Mouse (Mus musculus): ENCODE data around the gene Cenpa.
"Not testable (repeated sequence)": the region's sequence is repeated elsewhere in the genome, so short reads cannot be mapped to it uniquely, and the experiment has no call there.

The Cenpa gene

DNA sequence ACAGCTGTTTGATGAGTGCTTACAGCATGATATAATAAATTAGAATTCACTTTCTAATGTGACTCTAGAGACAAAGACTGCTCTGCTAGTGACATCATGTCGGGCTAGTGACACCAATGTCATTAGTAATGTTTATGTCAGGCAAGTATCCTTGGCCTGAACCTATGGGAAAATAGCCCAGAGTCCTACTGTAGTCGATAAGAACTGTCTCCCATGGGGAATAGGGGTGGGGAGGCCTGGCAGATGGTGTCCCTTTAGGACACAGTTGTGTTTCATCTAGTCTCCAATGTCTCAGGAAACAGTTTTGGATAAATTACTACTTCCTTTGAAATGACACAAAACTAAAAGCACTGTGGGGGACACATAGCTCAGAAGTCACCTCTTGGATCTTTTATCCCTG lies 20.5 kb upstream of the Cenpa start:
- DNase-seq (ENCODE audit: low spot score in 2 of 2): no peak

DNA sequence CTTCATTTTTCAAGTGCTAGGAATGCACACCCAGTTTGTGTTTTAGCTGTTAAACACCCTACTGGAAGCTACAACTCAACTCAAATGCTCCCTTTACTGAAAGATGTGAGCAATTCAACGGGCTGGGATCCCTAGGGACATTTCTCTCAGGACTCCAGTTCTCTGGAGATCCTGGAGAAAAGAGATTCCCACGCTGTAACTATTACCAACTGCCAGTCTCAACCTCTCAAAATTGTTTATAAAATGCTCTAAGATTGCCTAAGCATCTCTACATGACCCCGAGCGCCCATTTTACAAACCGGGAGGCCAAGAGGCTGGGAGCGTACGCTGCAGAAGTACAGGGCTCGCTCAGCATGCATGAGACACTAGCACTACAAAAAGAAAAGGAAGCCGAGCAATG lies 19.2 kb upstream of the Cenpa start:
- DNase-seq (ENCODE audit: low spot score in 2 of 2): no peak

DNA sequence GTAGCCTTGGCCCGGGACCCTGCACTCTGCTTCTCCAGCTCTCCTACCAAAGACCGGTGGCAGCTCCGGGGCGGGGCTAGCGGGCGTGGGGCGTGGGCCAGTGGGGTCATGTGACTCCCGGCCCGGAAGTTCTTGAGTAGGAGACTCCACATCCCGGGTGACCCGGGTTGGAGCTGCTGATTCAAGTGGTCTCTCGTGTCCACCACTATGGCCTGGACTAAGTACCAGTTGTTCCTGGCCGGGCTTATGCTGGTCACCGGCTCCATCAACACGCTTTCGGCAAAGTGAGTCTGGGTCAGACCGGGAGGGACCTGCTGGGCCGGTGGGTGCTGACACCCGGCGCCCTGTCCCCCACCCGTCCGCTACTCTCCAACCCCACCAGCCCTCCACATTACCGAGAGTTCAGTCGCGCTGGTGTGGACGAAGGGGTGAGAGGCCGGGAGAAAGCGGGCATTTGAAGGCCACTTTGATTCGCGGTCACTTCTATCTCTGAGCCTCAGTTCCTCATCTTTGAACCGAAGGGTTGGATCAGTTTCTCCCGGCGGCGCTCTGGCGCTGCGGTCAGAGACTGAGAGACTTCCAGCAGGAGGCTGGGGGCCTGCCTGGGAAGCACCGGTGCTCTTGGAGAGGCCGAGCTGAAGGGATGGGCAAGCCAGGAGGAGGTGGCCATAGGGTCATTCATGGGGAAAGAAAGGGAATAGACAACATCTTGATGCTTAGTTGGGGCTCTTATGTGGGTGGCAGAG lies 18.6 kb upstream of the Cenpa start, which contains the start of gene Slc35f6:
TSS of gene Slc35f6 (plus strand) at position 119 of the 746 bp plus-strand sequence.
- DNase-seq (ENCODE audit: low spot score in 2 of 2): peak; percentile 90 to 96

DNA sequence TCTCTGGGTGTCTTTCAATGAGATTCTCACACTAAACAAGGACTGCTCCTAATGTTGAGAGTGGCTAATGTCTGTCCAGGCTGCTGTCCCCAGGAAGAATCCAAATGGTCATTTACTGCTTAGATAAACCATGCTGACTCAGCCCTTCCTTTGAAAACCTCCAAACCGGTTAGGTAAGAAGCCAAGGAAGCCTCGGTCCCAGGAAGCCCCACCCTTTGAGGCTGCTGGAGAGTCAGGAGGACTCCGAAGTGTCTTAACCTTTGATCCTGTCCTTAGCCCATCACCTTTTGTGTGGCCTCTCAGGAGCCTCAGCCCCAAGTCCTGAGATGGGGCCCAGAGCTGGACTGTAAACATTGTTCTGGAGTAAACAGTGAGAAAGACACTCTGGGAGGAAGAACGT lies 17.0 kb upstream of the Cenpa start:
- no peak for DNase-seq (ENCODE audit: low spot score in 2 of 2)

DNA sequence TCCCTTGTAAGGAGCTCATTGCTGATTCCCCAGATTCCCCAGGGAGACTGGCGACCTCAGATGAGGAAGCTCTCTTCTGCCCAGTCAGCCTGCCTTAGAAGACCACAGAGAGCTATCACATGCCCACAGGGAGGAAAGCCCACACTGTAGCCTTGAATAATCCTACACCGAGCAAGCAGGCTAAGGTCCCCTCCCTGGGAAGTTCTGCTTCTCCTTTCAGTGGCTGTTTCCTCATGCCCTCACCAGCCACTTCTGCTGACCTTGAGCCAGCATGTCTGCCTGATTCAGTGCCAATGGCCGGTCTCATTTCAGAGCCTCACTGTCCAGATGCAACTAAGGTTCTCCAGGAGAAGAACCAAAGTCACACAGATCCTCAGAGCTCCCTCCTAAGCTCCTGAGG lies 15.8 kb upstream of the Cenpa start:
- no peak for DNase-seq (ENCODE audit: low spot score in 2 of 2)

DNA sequence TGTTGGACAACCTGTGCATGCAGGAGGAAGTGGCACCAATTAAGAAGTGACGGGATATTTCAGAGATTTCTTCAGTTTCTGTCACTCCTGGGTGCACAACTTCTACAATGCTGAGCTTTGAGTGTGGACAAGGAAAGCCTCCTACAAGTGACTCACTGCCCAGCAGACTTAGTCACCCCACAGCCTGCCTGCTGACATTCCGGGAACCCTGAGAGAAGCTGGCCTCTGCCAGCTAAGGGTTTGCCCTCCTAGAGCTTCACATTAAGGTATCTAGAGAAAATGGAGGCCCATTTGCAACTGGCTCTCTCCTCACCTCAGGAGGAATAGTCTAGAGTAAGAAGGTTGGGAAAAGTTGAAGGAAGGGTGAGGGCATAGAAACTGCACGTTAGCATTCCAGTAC lies 15.0 kb upstream of the Cenpa start:
- DNase-seq (ENCODE audit: low spot score in 2 of 2): no peak

DNA sequence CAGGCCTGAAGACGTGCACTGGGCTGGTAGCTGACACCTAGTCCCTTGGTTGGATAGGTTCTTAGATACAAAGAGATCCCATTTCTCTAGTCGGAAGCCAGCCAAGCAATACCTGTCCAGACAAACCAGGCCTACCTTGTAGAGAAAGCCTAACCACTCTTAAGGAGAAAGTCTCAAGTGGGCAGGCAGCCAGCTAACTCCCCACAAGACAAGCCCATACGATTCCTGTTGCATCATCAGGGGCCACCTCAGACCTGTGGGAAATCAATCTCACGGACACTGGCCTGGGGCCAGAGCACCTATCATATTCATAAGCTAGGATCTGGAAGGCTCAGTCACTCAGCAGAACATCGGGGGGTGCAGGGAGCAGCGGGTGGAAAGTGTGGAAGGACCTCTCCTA lies 13.3 kb upstream of the Cenpa start:
- no peak for DNase-seq (ENCODE audit: low spot score in 2 of 2)

DNA sequence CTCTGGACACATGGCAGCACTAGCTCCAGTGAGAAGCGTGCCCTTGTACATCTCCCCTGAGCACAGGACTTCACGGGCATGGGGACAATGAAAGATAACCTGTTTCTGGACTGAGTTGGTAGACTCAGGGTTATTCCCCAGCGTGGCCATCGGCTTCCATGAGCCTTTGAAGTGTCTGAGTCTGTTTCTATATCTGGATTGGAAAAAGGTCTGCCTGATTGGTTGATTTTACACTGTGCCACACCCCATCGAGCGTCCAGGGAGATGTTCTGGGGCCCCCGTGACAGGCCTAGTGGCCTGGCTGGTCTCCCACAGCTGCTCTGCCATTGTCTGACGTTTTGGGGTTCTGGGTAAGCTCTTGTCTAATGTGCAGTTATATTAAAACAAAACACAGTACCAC lies 11.5 kb upstream of the Cenpa start:
- no peak for DNase-seq (ENCODE audit: low spot score in 2 of 2)

DNA sequence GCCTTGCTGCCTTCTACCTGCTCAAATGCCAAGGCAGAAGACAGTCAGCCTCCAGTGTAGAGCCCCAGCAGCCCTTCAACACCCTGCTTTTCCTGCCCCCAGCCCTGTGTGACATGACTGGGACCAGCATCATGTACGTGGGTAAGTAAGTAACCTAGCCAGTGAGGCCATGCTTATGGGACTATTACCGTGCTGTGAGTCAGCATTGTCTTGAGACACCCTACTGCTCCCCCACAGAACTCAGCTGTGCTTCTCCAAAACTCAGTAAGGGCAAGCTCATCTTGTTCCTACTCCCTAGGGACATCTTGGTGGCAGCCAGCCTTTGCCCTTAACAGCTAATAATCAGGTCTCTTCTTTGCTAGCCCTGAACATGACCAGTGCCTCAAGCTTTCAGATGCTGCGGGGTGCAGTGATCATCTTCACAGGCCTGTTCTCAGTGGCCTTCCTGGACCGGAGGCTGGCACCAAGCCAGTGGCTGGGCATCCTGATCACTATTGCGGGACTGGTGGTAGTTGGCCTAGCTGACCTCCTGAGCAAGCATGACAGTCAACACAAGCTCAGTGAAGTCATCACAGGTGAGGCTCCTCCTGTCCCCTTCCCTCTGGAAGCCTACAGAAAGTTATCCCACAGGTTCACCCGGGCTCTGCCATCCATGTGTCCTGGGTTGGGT lies 10.9 kb upstream of the Cenpa start:
- peak in 1 of 2 experiments; percentile 59 for DNase-seq (ENCODE audit: low spot score in 2 of 2)

DNA sequence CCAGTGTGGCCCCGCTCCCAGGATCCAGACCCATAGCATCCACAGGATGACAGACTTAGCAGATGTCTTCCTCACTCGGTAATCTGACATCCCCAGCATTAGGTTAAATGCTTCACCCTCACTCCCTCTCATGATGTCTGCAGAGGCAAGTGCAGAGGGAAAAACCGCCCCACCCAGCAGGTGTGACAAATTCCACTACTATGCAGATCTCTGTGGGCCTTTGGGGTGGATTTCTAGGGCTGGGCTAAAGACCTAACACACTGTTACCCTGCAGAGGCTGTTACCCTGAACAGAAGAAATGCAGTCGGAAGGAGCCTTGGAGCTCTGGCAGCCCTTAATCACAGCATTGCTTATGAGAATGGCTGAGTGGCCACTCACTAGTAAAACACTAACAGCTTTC lies 7.5 kb upstream of the Cenpa start:
- no peak for DNase-seq (ENCODE audit: low spot score in 2 of 2)

DNA sequence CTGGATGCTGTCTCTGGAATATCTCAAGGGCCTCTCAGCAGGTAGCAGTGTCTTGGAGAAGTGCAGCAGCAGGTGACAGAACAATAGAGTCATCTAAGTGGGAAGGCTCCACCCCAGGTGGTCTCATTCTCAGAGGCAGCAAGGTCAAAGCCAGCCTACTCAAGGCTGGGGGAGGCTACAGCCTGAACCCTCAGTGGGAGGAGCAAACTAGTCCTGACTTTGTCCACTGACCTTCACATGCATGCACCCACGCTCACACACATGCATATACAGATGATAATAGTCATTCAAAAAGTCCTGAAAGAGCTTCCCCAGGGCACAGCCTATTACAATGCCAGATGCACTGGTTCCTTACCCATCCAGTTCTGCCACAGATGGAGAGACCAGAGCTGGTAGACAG lies 6.3 kb upstream of the Cenpa start:
- DNase-seq (ENCODE audit: low spot score in 2 of 2): no peak

DNA sequence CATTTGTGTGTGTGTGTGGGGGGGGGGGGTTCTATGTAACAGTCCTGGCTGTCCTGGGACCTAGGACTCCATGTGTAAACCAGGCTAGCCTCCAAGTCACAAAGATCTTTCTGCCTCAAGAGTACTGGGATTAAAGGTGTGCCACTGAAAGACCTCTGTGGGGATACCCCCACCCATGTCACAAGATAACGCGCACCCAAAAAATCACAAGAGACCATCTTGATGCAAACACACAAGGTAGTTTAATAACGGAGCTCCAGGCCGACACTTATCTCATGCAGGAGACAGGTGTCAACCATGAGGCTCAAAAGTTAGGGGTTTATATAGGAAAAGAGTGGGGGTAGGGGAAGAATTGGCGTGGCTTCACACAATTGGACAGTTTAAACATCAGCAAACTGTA lies 5.8 kb upstream of the Cenpa start:
- no peak for DNase-seq (ENCODE audit: low spot score in 2 of 2)

DNA sequence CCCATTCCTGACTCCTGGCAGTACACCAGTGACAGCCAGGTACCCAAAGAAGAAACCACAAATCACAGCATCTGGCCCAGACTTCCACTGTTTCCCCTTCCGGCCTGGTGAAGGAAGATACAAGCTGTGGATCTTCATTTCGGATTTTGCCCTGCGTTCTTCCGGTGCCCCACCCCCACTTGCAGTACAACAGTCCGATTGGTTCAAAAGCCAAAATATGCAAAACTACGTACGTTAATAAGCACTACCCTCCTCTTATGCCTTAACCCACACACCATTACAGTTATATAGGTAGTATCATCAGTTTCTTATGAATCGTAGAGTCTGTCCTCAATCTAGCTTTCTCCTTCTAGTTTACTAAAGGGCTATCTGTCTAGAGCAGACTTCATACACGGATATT lies 1.2 kb upstream of the Cenpa start:
- DNase-seq (ENCODE audit: low spot score in 2 of 2): no peak

DNA sequence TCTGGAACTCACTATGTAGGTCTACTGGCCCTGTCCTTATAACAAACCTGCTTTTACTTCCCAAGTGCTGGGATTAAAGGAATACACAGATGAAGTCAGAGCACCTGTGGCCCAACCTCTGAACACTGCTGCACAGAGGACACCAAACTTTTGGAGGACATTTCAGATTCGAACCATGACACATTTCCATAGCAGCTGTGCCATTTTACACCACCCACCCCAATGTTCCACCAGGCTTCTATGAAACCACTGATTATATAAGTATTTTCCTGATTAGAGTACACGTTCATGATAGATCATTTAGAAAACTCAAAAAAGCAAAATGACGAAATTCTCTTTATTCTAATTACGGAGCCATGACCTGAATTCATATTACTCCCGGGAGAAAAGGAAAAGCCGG lies 609 bp upstream of the Cenpa start:
- no peak for DNase-seq (ENCODE audit: low spot score in 2 of 2)

DNA sequence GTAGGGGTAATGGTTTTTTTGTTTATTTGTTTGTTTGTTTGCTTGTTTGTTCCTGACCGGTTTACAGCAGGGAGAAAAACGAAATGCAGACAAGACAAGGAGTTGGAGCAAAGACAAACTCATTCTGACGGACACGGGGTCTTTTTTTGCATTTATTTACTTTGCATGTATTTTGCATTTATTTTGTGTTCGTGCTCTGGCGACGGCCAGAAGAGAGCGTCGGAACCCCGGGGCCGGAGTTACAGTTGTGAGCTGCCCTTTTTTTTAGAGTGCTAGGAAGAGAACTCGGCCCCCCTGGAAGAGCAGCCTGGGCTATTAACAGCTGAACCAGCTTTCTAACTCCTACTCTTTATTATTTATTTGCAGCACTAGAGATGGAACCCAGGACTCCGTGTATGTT lies 638 bp downstream of the Cenpa start:
- peak in 1 of 2 experiments; percentile 65 for DNase-seq (ENCODE audit: low spot score in 2 of 2)

DNA sequence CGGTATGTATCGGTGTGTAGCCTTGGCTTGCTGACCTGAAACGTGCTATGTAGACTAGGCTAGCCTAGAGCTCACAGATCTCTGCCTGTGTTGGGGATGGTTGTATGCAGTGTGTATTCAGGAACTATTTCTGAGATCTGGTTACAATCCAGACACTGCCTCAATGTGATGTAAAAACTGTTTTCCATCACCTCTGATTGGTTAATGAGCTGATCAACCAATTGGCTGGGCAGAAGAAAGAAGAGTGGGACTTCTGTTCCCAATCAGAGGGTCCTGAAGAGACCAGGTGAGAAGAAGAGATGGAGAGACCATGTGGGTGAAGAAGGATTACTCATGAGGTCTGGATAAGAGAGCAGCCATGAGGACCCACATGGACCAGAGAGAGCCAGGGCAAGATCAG lies 1.1 kb downstream of the Cenpa start:
- no peak for DNase-seq (ENCODE audit: low spot score in 2 of 2)

DNA sequence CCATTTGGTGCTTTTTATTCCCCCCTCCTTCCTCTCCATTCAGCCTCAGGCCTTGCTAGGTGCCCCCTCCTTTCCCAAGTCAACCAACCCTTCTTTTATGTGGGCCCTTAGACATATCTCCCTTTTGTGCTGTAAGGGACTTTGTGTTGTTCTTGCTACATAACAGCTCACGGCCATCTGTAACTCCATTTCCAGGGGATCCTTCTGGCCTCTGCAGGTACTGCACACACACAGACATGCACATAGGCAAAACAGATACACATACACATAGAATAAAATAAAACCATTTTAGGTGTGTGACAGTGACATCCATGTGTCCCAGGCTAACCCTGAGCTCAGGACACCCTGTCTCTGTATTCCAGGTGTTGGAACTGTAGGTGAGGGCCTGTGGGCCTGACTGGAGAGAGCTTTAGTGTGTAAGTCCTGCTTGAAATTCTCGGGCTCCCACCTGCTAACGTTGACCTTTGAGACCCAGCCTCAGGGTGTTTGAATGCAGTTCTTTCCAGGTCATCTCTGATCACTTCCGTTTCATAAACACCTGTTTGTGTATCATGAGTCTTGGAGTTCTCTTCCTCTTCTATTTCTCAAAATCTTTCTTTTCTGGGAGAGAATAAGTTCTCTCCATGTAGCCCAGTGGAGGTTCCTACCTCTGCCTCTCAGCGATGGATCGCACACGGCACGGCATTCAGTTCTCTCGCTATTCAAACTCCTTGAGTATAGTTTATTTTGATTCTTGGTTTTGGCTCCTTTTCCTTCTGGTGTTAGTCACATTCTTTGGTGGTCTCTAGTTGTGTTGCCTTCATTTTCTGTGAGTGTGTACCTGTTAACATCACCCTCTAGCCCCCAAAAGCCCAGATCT lies 2.3 kb downstream of the Cenpa start:
- no peak for DNase-seq (ENCODE audit: low spot score in 2 of 2)

DNA sequence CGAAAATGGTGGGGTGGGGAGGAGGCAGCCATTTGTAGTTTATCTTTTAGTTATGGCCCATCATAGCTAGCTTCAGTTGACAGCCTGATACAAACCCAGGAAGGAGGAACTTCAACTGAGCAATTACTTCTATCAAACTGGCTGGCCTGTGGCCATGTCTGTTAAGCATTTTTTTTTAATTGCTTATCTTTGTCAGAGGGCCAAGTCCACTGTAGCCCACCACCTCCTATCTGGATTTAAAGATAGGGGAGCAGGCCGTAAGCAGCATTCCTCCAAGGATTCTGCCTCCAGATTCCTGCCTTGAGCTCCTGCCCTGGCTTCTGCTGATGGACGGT lies 2.9 kb downstream of the Cenpa start:
- DNase-seq (ENCODE audit: low spot score in 2 of 2): no peak

DNA sequence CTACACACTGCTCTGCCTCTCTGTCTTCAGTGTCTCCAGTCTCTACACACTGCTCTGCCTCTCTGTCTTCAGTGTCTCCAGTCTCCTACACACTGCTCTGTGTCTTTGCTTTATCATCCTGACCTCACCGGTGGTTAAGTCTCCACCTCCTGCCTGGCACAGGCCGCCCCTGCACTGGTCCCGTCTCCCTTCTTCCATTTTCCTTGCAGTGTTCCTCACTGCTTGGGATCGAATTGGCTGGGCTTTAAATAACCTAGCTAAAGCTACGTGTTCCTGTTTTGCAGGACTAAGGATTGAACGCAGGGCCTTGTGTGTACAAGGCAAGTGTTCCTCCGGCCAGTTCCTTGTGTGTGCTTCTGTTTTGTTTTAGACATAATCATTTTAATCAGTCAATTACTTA lies 3.5 kb downstream of the Cenpa start:
- DNase-seq (ENCODE audit: low spot score in 2 of 2): no peak

DNA sequence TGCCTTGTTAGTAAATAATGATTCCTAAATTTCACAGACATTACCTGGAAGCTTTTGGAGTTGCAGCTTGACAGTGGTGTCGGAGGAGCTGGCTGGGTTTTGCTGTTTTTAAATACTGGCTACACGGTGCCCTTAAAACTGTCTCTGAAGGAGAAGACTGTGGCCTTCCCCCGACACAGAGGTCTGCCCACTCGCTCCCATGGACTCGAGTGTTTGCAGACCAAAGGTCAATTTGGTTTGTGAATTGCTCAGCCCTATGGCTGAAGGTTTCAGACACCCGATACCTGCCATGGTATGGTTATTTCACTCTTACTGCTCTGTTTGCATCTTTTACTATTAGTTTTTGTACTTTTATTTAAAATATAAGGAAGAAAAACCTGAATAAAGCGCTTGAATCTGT lies 7.4 kb downstream of the Cenpa start:
- DNase-seq (ENCODE audit: low spot score in 2 of 2): no peak

DNA sequence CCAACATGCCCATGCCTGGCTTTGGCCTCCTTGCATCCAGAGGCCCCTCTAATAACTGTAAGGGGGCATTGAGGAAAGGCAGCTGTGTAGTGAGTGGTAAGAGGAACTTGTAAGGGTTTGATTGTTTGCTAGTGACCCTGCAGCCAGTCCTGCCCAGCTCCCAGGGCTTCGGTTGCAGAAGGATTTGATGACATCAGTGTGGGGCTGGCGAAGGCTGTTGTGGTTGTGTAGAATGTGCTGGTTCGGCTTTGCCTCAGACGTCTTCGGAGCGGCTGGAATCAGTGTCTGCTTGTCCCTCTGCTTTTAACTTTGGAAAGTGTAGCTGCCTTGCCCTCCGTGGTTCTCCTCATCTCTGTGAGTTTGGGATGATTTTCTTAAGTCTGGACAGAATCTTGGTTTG lies 10.2 kb downstream of the Cenpa start:
- no peak for DNase-seq (ENCODE audit: low spot score in 2 of 2)

DNA sequence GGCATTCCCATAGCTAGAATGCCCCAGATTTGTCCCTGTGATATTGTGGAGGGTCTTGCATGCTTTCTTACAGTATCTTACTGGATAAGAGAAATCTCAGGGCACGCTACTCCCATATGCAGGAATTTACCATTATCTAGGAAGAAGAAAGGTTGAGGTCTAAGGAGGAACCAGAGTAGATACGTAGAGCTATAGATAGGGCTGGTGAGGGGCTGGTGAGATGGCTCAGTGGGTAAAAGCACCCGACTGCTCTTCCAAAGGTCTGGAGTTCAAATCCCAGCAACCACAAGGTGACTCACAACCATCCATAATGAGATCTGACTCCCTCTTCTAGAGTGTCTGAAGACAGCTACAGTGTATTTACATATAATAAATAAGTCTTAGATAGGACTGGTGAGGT lies 11.5 kb downstream of the Cenpa start:
- not testable (repeated sequence) for DNase-seq (ENCODE audit: low spot score in 2 of 2)

All from spleen, postnatal 4 days (tissue).